Mouse (Mus musculus): Measurements from ENCODE around the gene Rnf113a1.

DNA sequence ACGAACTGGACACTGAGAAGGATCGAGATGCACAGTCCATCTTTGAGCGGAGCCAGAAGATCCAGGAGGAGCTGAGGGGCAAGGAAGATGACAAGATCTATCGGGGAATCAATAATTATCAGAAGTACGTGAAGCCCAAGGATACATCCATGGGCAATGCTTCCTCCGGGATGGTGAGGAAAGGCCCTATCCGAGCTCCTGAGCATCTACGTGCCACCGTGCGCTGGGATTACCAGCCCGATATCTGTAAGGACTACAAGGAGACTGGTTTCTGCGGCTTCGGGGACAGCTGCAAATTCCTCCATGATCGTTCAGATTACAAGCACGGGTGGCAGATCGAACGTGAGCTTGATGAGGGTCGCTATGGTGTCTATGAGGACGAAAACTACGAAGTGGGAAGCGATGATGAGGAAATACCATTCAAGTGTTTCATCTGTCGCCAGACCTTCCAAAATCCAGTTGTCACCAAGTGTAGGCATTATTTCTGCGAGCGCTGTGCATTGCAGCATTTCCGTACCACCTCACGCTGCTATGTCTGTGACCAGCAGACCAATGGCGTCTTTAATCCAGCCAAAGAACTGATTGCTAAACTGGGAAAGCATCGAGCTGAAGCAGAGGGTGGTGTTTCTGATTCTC lies 817 bp downstream of the Rnf113a1 start:
- TF ChIP-seq CTCF (IDR thresholded peaks at IDR 0.05; ENCODE audit: control insufficient read depth, insufficient read depth, low read length) (no peak), POLR2A (IDR thresholded peaks at IDR 0.05; ENCODE audit: borderline replicate concordance, control insufficient read depth, low read depth, low read length) (no peak)
